Mouse (Mus musculus) neural tube, embryonic 11.5 days (tissue): ENCODE results near the gene Suox. TPM values are rescaled to one million over a fixed set of nuclear protein-coding genes. Genes with fewer than 3 reads are reported as not detected.
A peak's percentile ranks its signal among the peaks of the same experiment; 100 is the strongest.

Experiments
- ATAC-seq: fragments of 200-750 bp; cut with Nextera tagmentation; 2 replicates; pipeline ENCODE4 v1.8.0; 2017; ENCODE audit warnings: moderate number of reproducible peaks, mild to moderate bottlenecking, moderate TSS enrichment, moderate library complexity; ENCODE audit not compliant: insufficient read depth, low FRiP score, low TSS enrichment
- DNase-seq: peaks from one replicate; pipeline ENCODE4 v3.0.0-alpha.2; 2015; ENCODE audit warnings: low spot score
- H3K27ac ChIP-seq: fragments of 300-500 bp; sonication (generic); 2 replicates; pipeline ENCODE4 v1.5.1; 2014; ENCODE audit warnings: low read depth, mild to moderate bottlenecking, low read length
- H3K27me3 ChIP-seq: fragments of 300-500 bp; sonication (generic); 2 replicates; pipeline ENCODE4 v1.6.1; 2014; ENCODE audit warnings: mild to moderate bottlenecking, low read length, mixed read lengths; ENCODE audit not compliant: control insufficient read depth, insufficient read depth
- H3K36me3 ChIP-seq: fragments of 300-500 bp; sonication (generic); 2 replicates; pipeline ENCODE4 v1.6.1; 2014; ENCODE audit warnings: mild to moderate bottlenecking, low read length, moderate library complexity, mixed read lengths; ENCODE audit not compliant: control insufficient read depth, insufficient read depth
- H3K4me1 ChIP-seq: fragments of 300-500 bp; sonication (generic); 2 replicates; pipeline ENCODE4 v1.6.1; 2014; ENCODE audit warnings: low read length, mixed read lengths; ENCODE audit not compliant: control insufficient read depth, insufficient read depth
- H3K4me2 ChIP-seq: fragments of 300-500 bp; sonication (generic); 2 replicates; pipeline ENCODE4 v1.6.1; 2014; ENCODE audit warnings: low read depth, mild to moderate bottlenecking, moderate library complexity
- H3K4me3 ChIP-seq: fragments of 300-500 bp; sonication (generic); 2 replicates; pipeline ENCODE4 v1.5.1; 2014; ENCODE audit warnings: low read depth, low read length
- H3K9ac ChIP-seq: fragments of 300-500 bp; sonication (generic); 2 replicates; pipeline ENCODE4 v1.6.1; 2014; ENCODE audit warnings: mild to moderate bottlenecking, low read length
- H3K9me3 ChIP-seq: fragments of 300-500 bp; sonication (generic); 2 replicates; pipeline ENCODE4 v1.6.1; 2016; ENCODE audit warnings: low read length; ENCODE audit not compliant: control insufficient read depth
- WGBS: fragments of 180-500 bp; shearing (Covaris S2); extraction: QIAGEN DNeasy Blood & Tissue Kit; methylation state at CpG from one replicate; pipeline ENCODE4 v1.1.7; 2014; 5-methylcytosine and 5-hydroxymethylcytosine counted together
- polyA plus RNA-seq: library from polyadenylated mRNA; unstranded; fragments of >200 nt; fragmentation: Nextera tagmentation; extraction: Ambion mirVana; gene quantifications from 2 replicates; pipeline ENCODE4 v1.2.1, GENCODE M21; 2014

Suox gene
- polyA plus RNA-seq, 1 experiment from 2014 or later = 17.2 TPM

- DNase-seq = peak; percentile 62
- Histone ChIP-seq H3K4me3 (peak overlapping the region; percentile 73), H3K36me3 (no peaks in the 10 kb centered on the region), H3K9me3 (no peaks in the 10 kb centered on the region), H3K27me3 (no peaks in the 10 kb centered on the region), H3K4me2 (peak overlapping the region; percentile 84), H3K27ac (no peak overlapping the region), H3K9ac (peak overlapping the region; percentile 83), H3K4me1 (peaks cover 8% of the 10 kb centered on the region)
- WGBS = 1% methylated on average over 35 of the region's 42 CpGs
- ATAC-seq = peak; percentile 28; the same call in 1 of the 2 replicates
These were observed 4.8 kb downstream of the Suox start for GRCm38 (mm10) chr10:128668790-128669672.

DNA sequence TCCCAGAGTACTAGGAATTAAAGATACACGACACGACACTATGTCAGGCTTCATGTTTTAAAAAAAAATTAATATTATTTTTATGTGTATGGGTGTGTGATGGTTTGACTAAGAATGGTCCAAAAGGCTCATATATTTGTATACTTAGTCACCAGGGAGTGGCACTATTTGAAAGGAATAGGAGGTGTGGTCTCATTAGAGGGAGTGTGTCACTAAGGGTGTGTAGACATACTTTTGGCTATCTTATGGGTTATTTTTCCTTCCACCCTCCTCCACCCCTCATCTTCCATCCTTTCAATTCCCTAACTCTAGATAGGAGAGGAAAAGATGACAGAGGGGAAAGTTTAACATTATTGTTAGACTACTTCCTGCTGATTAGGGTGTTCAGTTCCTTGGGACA lies 8.1 kb downstream of the Suox start:
- Histone ChIP-seq H3K36me3 (no peaks in the 10 kb centered on the region), H3K9me3 (no peaks in the 10 kb centered on the region), H3K9ac (no peak overlapping the region), H3K4me3 (no peak overlapping the region), H3K27ac (no peak overlapping the region), H3K27me3 (no peaks in the 10 kb centered on the region), H3K4me1 (0 out of 2 replicates have a peak, but pooled peaks cover 3% of the 10 kb centered on the region), H3K4me2 (no peak overlapping the region)
- ATAC-seq (no peak), DNase-seq (no peak)
- 94% methylated on average over 2 of the region's 2 CpGs for WGBS

GRCm38 (mm10) chr10:128665307-128665706 lies 8.6 kb downstream of the Suox start:
- H3K36me3 ChIP-seq = no peaks in the 10 kb centered on the region
- no peak overlapping the region for H3K4me3 ChIP-seq
- 87% methylated on average over 3 of the region's 3 CpGs for WGBS

DNA sequence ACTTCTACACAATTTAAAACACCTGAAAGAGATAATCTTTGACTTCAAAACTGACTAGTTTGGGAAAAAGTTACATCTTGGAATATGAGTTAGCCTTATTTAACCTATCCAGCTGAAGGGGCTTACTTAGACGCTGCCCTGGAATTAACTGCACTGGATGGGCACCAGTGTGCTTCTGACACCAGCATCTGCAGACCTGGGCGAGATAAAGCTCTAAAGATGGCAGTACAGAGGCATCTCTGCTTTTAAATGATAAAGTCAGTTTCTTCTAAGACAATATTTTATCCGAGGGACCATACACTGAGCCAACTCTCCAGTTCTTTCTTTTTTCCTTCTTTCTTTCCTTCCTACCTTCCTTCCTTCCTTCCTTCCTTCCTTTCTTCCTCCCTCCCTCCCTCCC lies 9.1 kb downstream of the Suox start:
- H3K4me1 ChIP-seq = 0 out of 2 replicates have a peak, but pooled peaks cover 3% of the 10 kb centered on the region
- ATAC-seq = no peak
- H3K36me3 ChIP-seq = no peaks in the 10 kb centered on the region
- H3K27me3 ChIP-seq = no peaks in the 10 kb centered on the region
- H3K4me3 ChIP-seq = no peak overlapping the region
- H3K9ac ChIP-seq = no peak overlapping the region
- H3K4me2 ChIP-seq = no peak overlapping the region
- WGBS = 77% methylated on average over 3 of the region's 3 CpGs
- H3K9me3 ChIP-seq = no peaks in the 10 kb centered on the region
- DNase-seq = no peak
- no peak overlapping the region for H3K27ac ChIP-seq

More at GRCm38 (mm10) chr10:128665307-128665706, 8.6 kb downstream of the Suox start:
- Histone ChIP-seq H3K27me3 (no peaks in the 10 kb centered on the region), H3K9me3 (no peaks in the 10 kb centered on the region), H3K4me2 (no peak overlapping the region), H3K27ac (no peak overlapping the region), H3K9ac (no peak overlapping the region), H3K4me1 (0 out of 2 replicates have a peak, but pooled peaks cover 3% of the 10 kb centered on the region)
- DNase-seq (no peak), ATAC-seq (no peak)

DNA sequence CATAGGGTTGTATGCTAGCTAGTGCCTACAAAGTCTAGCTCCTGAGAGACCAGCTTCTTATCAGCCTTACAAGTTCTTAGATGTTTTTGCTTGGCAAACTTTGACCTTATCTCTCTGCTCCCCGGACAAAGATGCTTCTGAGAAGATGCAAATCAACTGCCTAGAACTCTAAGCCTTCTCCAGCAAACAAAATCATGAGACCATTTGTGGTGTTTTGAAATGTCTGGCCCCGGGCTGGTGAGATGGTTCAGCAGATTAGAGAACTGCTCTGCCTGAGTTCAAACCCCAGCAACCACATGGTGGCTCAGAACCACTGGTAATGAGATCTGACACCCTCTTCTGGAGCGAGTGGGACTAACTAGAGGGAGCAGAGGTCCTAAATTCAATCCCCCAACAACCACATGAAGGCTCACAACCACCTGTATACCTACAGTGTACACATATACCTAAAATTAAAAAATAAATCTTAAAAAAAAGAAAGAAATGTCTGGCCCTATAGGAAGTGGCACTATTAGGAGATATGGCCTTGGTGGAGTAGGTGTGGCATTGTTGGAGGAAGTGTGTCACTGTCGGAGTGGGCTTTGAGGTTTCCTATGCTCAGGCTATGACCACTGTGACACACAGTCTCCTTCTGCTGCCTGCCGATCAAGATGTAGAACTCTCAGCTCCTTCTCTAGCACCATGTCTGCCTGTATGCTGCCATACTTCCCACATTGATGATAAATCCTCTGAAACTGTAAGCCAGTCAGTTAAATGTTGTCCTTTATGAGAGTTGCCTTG lies 10.2 kb downstream of the Suox start:
- Histone ChIP-seq H3K4me2 (no peak overlapping the region), H3K27ac (no peak overlapping the region), H3K4me1 (0 out of 2 replicates have a peak, but pooled peaks cover 2% of the 10 kb centered on the region), H3K27me3 (no peaks in the 10 kb centered on the region), H3K9ac (no peak overlapping the region), H3K4me3 (no peak overlapping the region), H3K36me3 (no peaks in the 10 kb centered on the region), H3K9me3 (no peaks in the 10 kb centered on the region)
- DNase-seq = no peak
- WGBS = 74% methylated on average over 5 of the region's 5 CpGs
- ATAC-seq = no peak

DNA sequence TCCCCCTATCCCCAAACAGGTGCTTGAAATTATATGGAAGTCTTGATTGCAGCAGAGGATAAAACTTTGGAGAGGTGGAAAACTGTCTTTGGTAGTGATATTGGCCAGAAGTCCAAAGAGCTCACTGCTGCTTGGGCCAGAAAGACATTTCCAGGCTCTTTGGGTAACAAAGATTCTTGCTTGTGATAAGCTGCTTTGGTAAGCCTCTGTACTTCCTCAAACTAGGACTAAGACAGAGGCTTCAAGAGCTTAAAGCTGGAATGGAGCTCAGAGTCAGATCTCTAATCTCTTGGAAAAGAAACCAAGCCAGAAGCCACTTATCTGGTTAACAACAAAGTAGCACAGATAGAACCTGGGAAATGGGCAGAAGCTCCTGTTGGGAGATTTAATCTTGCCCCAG lies 11.4 kb downstream of the Suox start:
- DNase-seq = no peak
- H3K36me3 ChIP-seq = no peaks in the 10 kb centered on the region
- H3K4me1 ChIP-seq = no peaks in the 10 kb centered on the region
- H3K27ac ChIP-seq = no peak overlapping the region
- no peak for ATAC-seq
- H3K9me3 ChIP-seq = no peaks in the 10 kb centered on the region
- H3K9ac ChIP-seq = no peak overlapping the region
- H3K27me3 ChIP-seq = no peaks in the 10 kb centered on the region
- no peak overlapping the region for H3K4me2 ChIP-seq
- H3K4me3 ChIP-seq = no peak overlapping the region

- no peak overlapping the region for H3K4me2 ChIP-seq
- no peaks in the 10 kb centered on the region for H3K4me1 ChIP-seq
- H3K9me3 ChIP-seq = no peaks in the 10 kb centered on the region
- H3K36me3 ChIP-seq = no peaks in the 10 kb centered on the region
- H3K27ac ChIP-seq = no peak overlapping the region
- ATAC-seq = no peak
- 55% methylated on average over 9 of the region's 9 CpGs for WGBS
- no peak overlapping the region for H3K9ac ChIP-seq
- no peak for DNase-seq
- no peaks in the 10 kb centered on the region for H3K27me3 ChIP-seq
- no peak overlapping the region for H3K4me3 ChIP-seq
These were observed 14.4 kb downstream of the Suox start for GRCm38 (mm10) chr10:128659490-128659889.

DNA sequence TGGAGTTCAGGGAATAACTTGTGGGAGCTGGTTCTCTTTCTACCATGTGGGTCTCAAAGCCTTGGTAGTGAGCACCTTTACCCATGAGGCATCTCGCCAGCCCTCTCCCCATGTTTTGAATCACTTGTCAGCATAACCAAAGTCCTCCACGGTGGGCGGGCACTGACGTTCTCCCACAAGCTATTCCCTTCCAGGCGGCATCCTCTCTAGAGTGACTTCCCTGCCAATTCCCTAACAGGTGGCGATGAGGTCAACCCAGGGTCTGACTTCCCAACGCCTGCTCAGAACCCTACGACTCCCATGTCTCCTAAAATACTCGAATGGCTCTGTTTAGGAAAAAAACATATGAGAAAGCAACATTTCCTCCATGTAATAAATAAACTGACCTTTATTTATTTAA lies 16.0 kb downstream of the Suox start:
- no peak for ATAC-seq
- no peak overlapping the region for H3K9ac ChIP-seq
- no peak overlapping the region for H3K4me2 ChIP-seq
- no peaks in the 10 kb centered on the region for H3K27me3 ChIP-seq
- H3K9me3 ChIP-seq = no peaks in the 10 kb centered on the region
- DNase-seq = no peak
- no peaks in the 10 kb centered on the region for H3K4me1 ChIP-seq
- H3K4me3 ChIP-seq = no peak overlapping the region
- 56% methylated on average over 9 of the region's 9 CpGs for WGBS
- H3K27ac ChIP-seq = no peak overlapping the region
- no peaks in the 10 kb centered on the region for H3K36me3 ChIP-seq
